Comparison of ENCODE assay signal across 8 mouse cellular contexts in genomic region chr9:102791845-102792244, GRCm38 (mm10). TPM values are rescaled to one million over a fixed set of nuclear protein-coding genes. Genes with fewer than 3 reads are reported as not detected.
DNase-seq lines count a peak whose midpoint lies in the region; ATAC-seq lines count a peak whose summit lies in the region.

No protein-coding gene starts in this region.

- peak; percentile 92 for DNase-seq in heart, adult 11 months
- DNase-seq in heart, postnatal 36 days = no peak
- DNase-seq in spleen, postnatal 36 days (ENCODE audit: low spot score in 2 of 2) = peak; percentile 34 to 54
- DNase-seq in spleen, postnatal 14 days (ENCODE audit: low spot score in 2 of 2) = no peak
- peak; percentile 44 to 45 for DNase-seq in kidney, postnatal 36 days
- DNase-seq in left cerebral cortex, postnatal 25 days (ENCODE audit: low spot score in 2 of 2) = no peak
- no peak for DNase-seq in left cerebral cortex, adult 18-20 months (ENCODE audit: low spot score in 2 of 2)

- no peaks in the 10 kb centered on the region for H3K4me1 ChIP-seq in stomach, embryonic 16.5 days (ENCODE audit: control insufficient read depth, insufficient read depth, low read length)

- intact Hi-C loops in heart, postnatal 36 days (cut with DNase I) = no loop called here
- intact Hi-C loops in left cerebral cortex, postnatal 25 days (cut with DNase I) = no loop called here

- H3K27me3 ChIP-seq in stomach, embryonic 16.5 days (ENCODE audit: control insufficient read depth, insufficient read depth, low read length) = no peaks in the 10 kb centered on the region; the same call in 1 of the 2 replicates

- no peak overlapping the region for H3K9ac ChIP-seq in stomach, embryonic 16.5 days (ENCODE audit: low read length)

- peak overlapping the region; percentile 23 for H3K4me2 ChIP-seq in stomach, embryonic 16.5 days (ENCODE audit: low read depth, low read length)

- H3K9me3 ChIP-seq in stomach, embryonic 16.5 days (replicated peaks; ENCODE audit: control insufficient read depth, low read length) = no peaks in the 10 kb centered on the region

- 45% methylated on average over 9 of the region's 9 CpGs for WGBS in stomach, embryonic 16.5 days

- H3K27ac ChIP-seq in stomach, embryonic 16.5 days (ENCODE audit: low read length) = no peak overlapping the region

- no peaks in the 10 kb centered on the region for H3K36me3 ChIP-seq in stomach, embryonic 16.5 days (ENCODE audit: control insufficient read depth, insufficient read depth, low read length)

- no peak overlapping the region for H3K4me3 ChIP-seq in stomach, embryonic 16.5 days (replicated peaks; ENCODE audit: low read length)

- ATAC-seq in stomach, embryonic 16.5 days (ENCODE audit: insufficient read depth, low FRiP score) = no peak

RNA-seq across cellular contexts. Expression of gene Ryk, which starts 42.9 kb away (rescaled TPM):
- total RNA-seq in heart, postnatal 36 days (2021) = 10 to 100 TPM; 38.9 to 39.0 TPM
- polyA plus RNA-seq in stomach, embryonic 16.5 days (2015; fragmentation: Nextera tagmentation; extraction: Ambion mirVana) = 14.2 and 17.7 TPM in 2 replicates
- 10 to 100 TPM; 32.7 to 38.4 TPM for total RNA-seq in left cerebral cortex, postnatal 25 days (2021)
- 10 to 100 TPM; 37.1 to 38.7 TPM for total RNA-seq in left cerebral cortex, adult 18-20 months (2021)

Comparison
In these comparisons a context has a peak if more than half of its experiments do, and no peak if none do; other contexts are left out.
1. DNase-seq: peak in heart, adult 11 months (single experiment), spleen, postnatal 36 days (2 of 2) and kidney, postnatal 36 days (2 of 2); none in heart, postnatal 36 days (0 of 2), spleen, postnatal 14 days (0 of 2), left cerebral cortex, postnatal 25 days (0 of 2) and left cerebral cortex, adult 18-20 months (0 of 2).